Mouse (Mus musculus): ENCODE data around the gene Dynlt1f. TPM values are rescaled to one million over a fixed set of nuclear protein-coding genes. Genes with fewer than 3 reads are reported as not detected.
"Not testable (repeated sequence)": the region's sequence is repeated elsewhere in the genome, so short reads cannot be mapped to it uniquely, and the experiment has no call there.

The Dynlt1f gene
- polyA plus RNA-seq, 1 experiment from 2014 or later, result 291 TPM

DNA sequence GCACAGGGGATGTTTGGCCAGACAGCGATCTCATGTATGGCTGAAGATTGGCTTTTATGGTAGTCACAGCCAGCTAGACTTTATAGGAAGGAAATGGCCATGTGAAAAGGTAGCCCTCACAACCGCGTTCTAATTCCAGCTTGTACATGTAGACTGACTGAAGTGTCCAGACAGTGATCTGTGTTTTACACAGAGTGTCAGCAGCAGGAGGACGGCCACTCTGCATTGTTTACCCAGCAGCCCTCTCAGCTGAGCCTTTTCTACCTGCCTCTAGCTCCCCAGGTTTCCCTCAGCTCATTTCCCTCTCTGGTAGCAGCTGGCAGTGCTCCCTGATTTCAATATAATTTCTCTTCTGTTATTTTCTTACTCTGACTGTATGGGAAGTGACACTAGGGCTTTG, 53.5 kb downstream of the Dynlt1f start:
- not testable (repeated sequence) for H3K27me3 ChIP-seq (ENCODE audit: poor library complexity, severe bottlenecking); H3K36me3 ChIP-seq (replicated peaks); DNase-seq (ENCODE audit: extremely low spot score, low spot score); H3K9me3 ChIP-seq; H3K27ac ChIP-seq; H3K4me1 ChIP-seq
- WGBS, result 33% methylated on average over 3 of the region's 4 CpGs
- H3K4me3 ChIP-seq, result peak overlapping the region; percentile 30; the same call in 1 of the 2 replicates

DNA sequence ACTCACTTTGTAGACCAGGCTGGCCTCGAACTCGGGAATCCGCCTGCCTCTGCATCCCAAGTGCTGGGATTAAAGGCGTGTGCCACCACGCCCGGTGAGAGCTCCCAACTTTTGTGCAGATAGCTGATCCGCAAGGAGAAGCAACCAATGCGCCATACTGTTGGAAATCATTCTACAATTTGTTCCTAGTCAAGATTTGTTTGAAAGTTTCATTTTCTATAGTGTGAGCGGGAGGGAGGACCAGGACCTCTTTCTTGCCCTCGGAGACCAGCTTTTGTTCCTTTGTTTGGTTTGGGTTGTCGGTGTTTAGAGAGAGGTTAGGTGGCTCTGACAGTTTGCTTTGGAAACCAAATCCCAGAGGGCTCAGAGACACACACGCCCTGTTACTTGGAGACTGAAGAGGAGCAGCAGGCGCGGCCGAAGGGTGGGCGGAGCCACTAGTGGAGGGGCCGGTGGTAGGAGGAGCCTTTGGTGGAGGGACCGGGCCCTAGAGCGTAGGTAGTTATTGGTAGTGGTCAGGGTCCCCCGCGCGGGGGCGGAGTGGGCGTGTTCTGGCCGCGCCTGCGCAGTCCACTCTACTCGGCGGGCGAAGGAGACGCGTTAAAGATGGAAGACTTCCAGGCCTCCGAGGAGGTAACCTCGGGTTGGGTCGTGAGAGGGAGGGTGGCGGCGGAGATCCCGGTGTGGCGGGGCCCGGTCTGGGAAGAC, 54.3 kb downstream of the Dynlt1f start, which contains the start of gene Dynlt1c:
Gene Dynlt1c (plus strand): TSS at position 468 of the 708 bp plus-strand sequence.
- not testable (repeated sequence) for H3K4me1 ChIP-seq; H3K36me3 ChIP-seq (replicated peaks); H3K27me3 ChIP-seq (ENCODE audit: poor library complexity, severe bottlenecking); H3K9me3 ChIP-seq
- Histone ChIP-seq H3K27ac (peak within 1 kb of the TSS; percentile 74; the same call in 1 of the 2 replicates), H3K4me3 (peak within 1 kb of the TSS; percentile 45)
- DNase-seq (ENCODE audit: extremely low spot score, low spot score), result peak; percentile 78
- 16% methylated on average over 32 of the region's 40 CpGs for WGBS

DNA sequence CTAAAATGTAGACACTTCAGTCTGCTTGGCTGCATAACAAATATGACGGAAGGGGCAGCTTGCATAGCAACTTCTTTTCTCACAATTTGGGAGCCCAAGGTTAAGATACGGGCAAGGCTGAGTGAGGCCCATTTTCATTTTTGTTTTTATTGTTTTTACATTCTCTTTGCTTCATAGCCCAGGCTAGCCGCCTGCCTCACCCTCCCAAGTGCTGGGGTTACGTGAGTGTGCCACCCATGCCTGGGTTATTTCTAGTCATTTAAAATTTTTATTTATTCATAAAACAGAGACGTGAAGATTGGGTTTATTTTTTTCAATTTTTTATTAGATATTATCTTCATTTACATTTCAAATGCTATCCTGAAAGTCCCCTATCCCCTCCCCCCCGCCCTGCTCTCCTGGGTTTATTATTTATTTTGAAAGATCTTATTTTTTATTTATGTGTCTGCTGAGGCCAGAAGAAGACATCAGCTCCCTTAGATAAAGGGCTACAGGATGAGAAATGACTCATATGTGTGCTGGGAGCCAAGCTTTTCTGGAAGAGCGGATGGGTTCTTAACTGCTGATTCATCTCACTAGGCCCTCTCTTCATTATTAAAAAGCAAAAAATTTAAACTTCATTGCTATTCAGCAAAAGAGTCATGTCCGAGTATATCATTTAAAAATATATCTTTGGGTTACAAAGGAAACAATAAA, 55.3 kb downstream of the Dynlt1f start:
- H3K27me3 ChIP-seq (ENCODE audit: poor library complexity, severe bottlenecking); DNase-seq (ENCODE audit: extremely low spot score, low spot score); H3K27ac ChIP-seq; H3K36me3 ChIP-seq (replicated peaks); H3K4me3 ChIP-seq; H3K9me3 ChIP-seq; H3K4me1 ChIP-seq: not testable (repeated sequence)
- WGBS, result 92% methylated on average over 7 of the region's 8 CpGs

DNA sequence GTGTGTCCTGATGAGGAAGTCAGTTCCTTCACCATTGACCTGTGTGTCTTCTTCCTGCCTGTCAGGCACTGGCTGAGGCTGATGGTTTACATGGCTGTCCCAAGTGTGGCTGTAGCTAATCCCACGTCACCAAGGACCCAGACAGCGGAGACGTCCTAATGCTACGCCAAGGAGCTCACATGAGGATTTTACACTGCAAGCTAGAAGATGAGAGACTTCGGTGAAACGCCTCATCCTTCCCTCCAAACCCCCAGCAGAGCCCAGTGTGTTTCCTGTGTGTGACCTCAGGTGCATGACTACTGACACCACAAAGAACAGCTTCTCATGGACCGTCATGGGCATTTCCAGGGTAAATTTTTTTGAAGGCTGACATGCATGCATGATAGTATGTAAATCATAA, 57.3 kb downstream of the Dynlt1f start:
- H3K4me1 ChIP-seq; H3K4me3 ChIP-seq; DNase-seq (ENCODE audit: extremely low spot score, low spot score); H3K36me3 ChIP-seq (replicated peaks); H3K9me3 ChIP-seq; H3K27me3 ChIP-seq (ENCODE audit: poor library complexity, severe bottlenecking); H3K27ac ChIP-seq: not testable (repeated sequence)
- 89% methylated on average over 7 of the region's 7 CpGs for WGBS

Other genes starting within 250 kb of the Dynlt1f start
- 464 and 482 TPM in 2 replicates for gene Dynlt1b, start 225.8 kb downstream of the Dynlt1f start, polyA plus RNA-seq (2016; fragmentation: Nextera tagmentation; extraction: Ambion mirVana)
- gene Dynlt1c, start 54.2 kb downstream of the Dynlt1f start, polyA plus RNA-seq (2016; fragmentation: Nextera tagmentation; extraction: Ambion mirVana), result 33.4 and 41.4 TPM in 2 replicates
- 0.24 TPM in 1 of 2 replicates, not detected in the other for gene Sytl3, start 3.2 kb upstream of the Dynlt1f start, polyA plus RNA-seq (2016; fragmentation: Nextera tagmentation; extraction: Ambion mirVana)
- gene Ezr, start 126.9 kb upstream of the Dynlt1f start, polyA plus RNA-seq (2016; fragmentation: Nextera tagmentation; extraction: Ambion mirVana), result 103 and 116 TPM in 2 replicates

Data from forebrain, embryonic 10.5 days (tissue).